In genomic region chr2:148680775-148681291, GRCm38 (mm10) we compare ENCODE assay signal across 8 mouse cellular contexts. TPM values are rescaled to one million over a fixed set of nuclear protein-coding genes. Genes with fewer than 3 reads are reported as not detected.
A peak's percentile ranks its signal among the peaks of the same experiment; 100 is the strongest.
DNase-seq lines count a peak whose midpoint lies in the region; ATAC-seq and TF ChIP-seq lines count a peak whose summit lies in the region.

Gene Gzf1, plus strand, starts transcription at chr2:148681023.

- no peaks in the 10 kb centered on the region for H3K27me3 ChIP-seq in forebrain, embryonic 15.5 days

- in situ Hi-C loops in ES-E14 (cut with MboI; ENCODE audit: low sequenced_read_pairs in 2 of 2, unreplicated experiment in 2 of 2): no loop called here

- ATAC-seq in forebrain, embryonic 15.5 days (replicated peaks): peak; percentile 91
- ATAC-seq in neutrophil, adult 5-6 weeks (ENCODE audit: extremely low read depth, insufficient number of reproducible peaks, low FRiP score, poor library complexity, severe bottlenecking): peak; percentile 89

- no peaks in the 10 kb centered on the region for H3K9me3 ChIP-seq in ES-E14 (ENCODE audit: control insufficient read depth, insufficient read depth, low read depth, low read length)
- no peaks in the 10 kb centered on the region for H3K9me3 ChIP-seq in forebrain, embryonic 15.5 days

- under 1% methylated on average over 39 of the region's 39 CpGs for WGBS in forebrain, embryonic 15.5 days
- WGBS in lung, adult 2 months: under 1% methylated on average over 39 of the region's 39 CpGs

- intact Hi-C loops in heart, postnatal 25 days (cut with DNase I): no loop called here

- H3K36me3 ChIP-seq in ES-E14 (ENCODE audit: control insufficient read depth, insufficient read depth, low read length, poor library complexity, severe bottlenecking): peaks cover 14% of the 10 kb centered on the region; the same call in 1 of the 2 replicates
- H3K36me3 ChIP-seq in forebrain, embryonic 15.5 days: peaks cover 29% of the 10 kb centered on the region

- peak; percentile 97 for DNase-seq in ES-E14 (ENCODE audit: low read depth, low spot score)
- peak; percentile 99 for DNase-seq in cerebellum, adult 11-12 months
- DNase-seq in heart, postnatal 25 days (ENCODE audit: low spot score): peak; percentile 98
- DNase-seq in layer of hippocampus, adult 18-20 months (ENCODE audit: low spot score in 2 of 2): peak; percentile 98 to 100
- DNase-seq in lung, adult 2 months: peak; percentile 99
- DNase-seq in thymus, adult 18-20 months: peak; percentile 97

- no peak for TF ChIP-seq CTCF in lung, adult 2 months (IDR thresholded peaks at IDR 0.05; ENCODE audit: insufficient read depth, low read length)

- peak within 1 kb of the TSS; percentile 94 for H3K4me2 ChIP-seq in forebrain, embryonic 15.5 days (replicated peaks)

- H3K27ac ChIP-seq in ES-E14 (ENCODE audit: insufficient read depth, low read depth, low read length, poor library complexity, severe bottlenecking): peak within 1 kb of the TSS; percentile 75
- peak within 1 kb of the TSS; percentile 88 for H3K27ac ChIP-seq in forebrain, embryonic 15.5 days (replicated peaks)

- peak; percentile 86 for TF ChIP-seq POLR2A in lung, adult 2 months (IDR thresholded peaks at IDR 0.05; ENCODE audit: borderline replicate concordance, extremely low read depth, low read depth, low read length)

- H3K4me1 ChIP-seq in ES-E14 (ENCODE audit: control insufficient read depth in 2 of 2, insufficient read depth in 2 of 2, low read length in 2 of 2, poor library complexity in 1 of 2): peaks cover 4 to 7% of the 10 kb centered on the region in 2 experiments; a peak in 3 of 4 replicates
- peaks cover 48% of the 10 kb centered on the region for H3K4me1 ChIP-seq in forebrain, embryonic 15.5 days
- peaks cover 4% of the 10 kb centered on the region; the same call in 1 of the 2 replicates for H3K4me1 ChIP-seq in lung, adult 2 months (ENCODE audit: control insufficient read depth, insufficient read depth, low read length)

- peak within 1 kb of the TSS; percentile 88 for H3K9ac ChIP-seq in ES-E14 (ENCODE audit: insufficient read depth, low read depth, low read length, poor library complexity, severe bottlenecking)
- peak within 1 kb of the TSS; percentile 84 for H3K9ac ChIP-seq in forebrain, embryonic 15.5 days (replicated peaks)

- H3K4me3 ChIP-seq in ES-E14 (ENCODE audit: insufficient read depth in 1 of 2, low read depth in 1 of 2, low read length in 2 of 2, poor library complexity in 1 of 2, severe bottlenecking in 1 of 2): peak within 1 kb of the TSS; percentile 96 to 97
- H3K4me3 ChIP-seq in forebrain, embryonic 15.5 days: peak within 1 kb of the TSS; percentile 90
- peak within 1 kb of the TSS; percentile 93 for H3K4me3 ChIP-seq in lung, adult 2 months (replicated peaks; ENCODE audit: extremely low read depth, low read depth, low read length)

TF ChIP-seq in ES-E14, 5 proteins besides CTCF, POLR2A, EP300 and RAD21:
- TF ChIP-seq MAFK (IDR thresholded peaks at IDR 0.05; ENCODE audit: insufficient read depth, low read depth, low read length): no peak
- TF ChIP-seq HCFC1 (IDR thresholded peaks at IDR 0.05; ENCODE audit: borderline replicate concordance, insufficient read depth, low read length): no peak
- TF ChIP-seq ZC3H11A (IDR thresholded peaks at IDR 0.05; ENCODE audit: borderline replicate concordance, low read depth, low read length): no peak
- no peak for TF ChIP-seq CHD2 (IDR thresholded peaks at IDR 0.05; ENCODE audit: low read depth, low read length)
- no peak for TF ChIP-seq ZNF384 (IDR thresholded peaks at IDR 0.05; ENCODE audit: low read depth, low read length)
TF ChIP-seq in ES-E14: peak in this region for 0.

RNA-seq across cellular contexts. Expression of gene Gzf1, which starts in this region (rescaled TPM):
- total RNA-seq in ES-E14 (2012; rRNA removed): 15.6 and 17.6 TPM in 2 replicates
- polyA plus RNA-seq in forebrain, embryonic 15.5 days (2015; fragmentation: Nextera tagmentation; extraction: Ambion mirVana): 20.7 and 21.2 TPM in 2 replicates
- total RNA-seq in heart, postnatal 25 days (2021): 10 to 100 TPM; 18.1 to 24.2 TPM
- total RNA-seq in layer of hippocampus, adult 18-20 months (2021): 10 to 100 TPM; 31.8 to 33.5 TPM
- 10.3 and 10.7 TPM in 2 replicates for polyA plus RNA-seq in lung, adult 2 months (2012; rRNA removed)
- total RNA-seq in neutrophil, adult 5-6 weeks (2017): 14.7 and 18.4 TPM in 2 replicates

Comparison
In these comparisons a context has a peak if more than half of its experiments do, and no peak if none do; other contexts are left out.
1. Peak in every context shown above with its lines: DNase-seq, ATAC-seq, H3K4me3 ChIP-seq and H3K27ac ChIP-seq.